Mouse (Mus musculus) ES-Bruce4 (cell line): Measurements from ENCODE around the gene Aunip.

ENCODE experiments used
- CTCF ChIP-seq: IDR thresholded peaks from one replicate; pipeline ENCODE4 v1.8.1; 2011; ENCODE audit warnings: low read depth, low read length
- EP300 ChIP-seq: IDR thresholded peaks from 2 replicates; pipeline ENCODE4 v1.6.1; 2011; ENCODE audit warnings: low read depth, low read length; ENCODE audit not compliant: insufficient read depth
- POLR2A ChIP-seq: IDR thresholded peaks from one replicate; pipeline ENCODE4 v1.8.1; 2011; ENCODE audit warnings: low read length; ENCODE audit not compliant: insufficient read depth

- no peak for TF ChIP-seq CTCF
- no peak for TF ChIP-seq POLR2A
- TF ChIP-seq EP300: no peak
Observed at GRCm38 (mm10) chr4:134496595-134497210, 14.1 kb upstream of the Aunip start, which contains the start of gene Paqr7.
